Mouse (Mus musculus) ES-E14 (cell line): Measurements from ENCODE around the gene Skap1. TPM values are rescaled to one million over a fixed set of nuclear protein-coding genes. Genes with fewer than 3 reads are reported as not detected.

ENCODE experiments used
- DNase-seq: peaks from one replicate; pipeline ENCODE4 v3.0.0-alpha.2; 2013; ENCODE audit warnings: low read depth, low spot score
- H3K27ac ChIP-seq: 2 replicates; pipeline ENCODE4 v1.5.1; 2012; ENCODE audit warnings: low read depth, mild to moderate bottlenecking, low read length, moderate library complexity, mixed read lengths; ENCODE audit not compliant: poor library complexity, insufficient read depth, severe bottlenecking
- H3K36me3 ChIP-seq: 2 replicates; pipeline ENCODE4 v1.6.1; 2012; ENCODE audit warnings: mild to moderate bottlenecking, low read length, moderate library complexity, mixed read lengths; ENCODE audit not compliant: control insufficient read depth, poor library complexity, insufficient read depth, severe bottlenecking
- H3K4me1 ChIP-seq, 2 experiments: fragments of 150-350 bp in 1 of 2; sonication (generic) in 1 of 2; 2 replicates each; pipeline ENCODE4 v1.6.1; 2012; ENCODE audit warnings: low read length in 2 of 2, mild to moderate bottlenecking in 1 of 2, mixed read lengths in 1 of 2; ENCODE audit not compliant: control insufficient read depth in 2 of 2, insufficient read depth in 2 of 2, poor library complexity in 1 of 2
- H3K4me3 ChIP-seq, 2 experiments: fragments of 150-350 bp in 1 of 2; sonication (generic) in 1 of 2; 2 replicates each; pipeline ENCODE4 v1.5.1; 2012; ENCODE audit warnings: low read length in 2 of 2, low read depth in 1 of 2, mild to moderate bottlenecking in 1 of 2, mixed read lengths in 1 of 2; ENCODE audit not compliant: insufficient read depth in 1 of 2, poor library complexity in 1 of 2, severe bottlenecking in 1 of 2
- H3K9ac ChIP-seq: 2 replicates; pipeline ENCODE4 v1.6.1; 2012; ENCODE audit warnings: low read depth, mild to moderate bottlenecking, low read length, mixed read lengths; ENCODE audit not compliant: poor library complexity, insufficient read depth, severe bottlenecking
- H3K9me3 ChIP-seq: fragments of 150-350 bp; sonication (generic); 2 replicates; pipeline ENCODE4 v1.6.1; 2012; ENCODE audit warnings: low read depth, mild to moderate bottlenecking, low read length; ENCODE audit not compliant: control insufficient read depth, insufficient read depth
- CHD2 ChIP-seq: IDR thresholded peaks from 2 replicates; pipeline ENCODE4 v1.6.1; 2014; ENCODE audit warnings: mild to moderate bottlenecking, low read depth, low read length, inconsistent platforms
- HCFC1 ChIP-seq: IDR thresholded peaks from 2 replicates; pipeline ENCODE4 v1.6.1; 2012; ENCODE audit warnings: low read length, inconsistent platforms, borderline replicate concordance; ENCODE audit not compliant: insufficient read depth
- MAFK ChIP-seq: IDR thresholded peaks from 2 replicates; pipeline ENCODE4 v1.6.1; 2014; ENCODE audit warnings: mild to moderate bottlenecking, low read depth, low read length, inconsistent platforms; ENCODE audit not compliant: insufficient read depth
- ZC3H11A ChIP-seq: IDR thresholded peaks from 2 replicates; pipeline ENCODE4 v1.6.1; 2012; ENCODE audit warnings: low read depth, mild to moderate bottlenecking, inconsistent platforms, low read length, borderline replicate concordance
- ZNF384 ChIP-seq: IDR thresholded peaks from 2 replicates; pipeline ENCODE4 v1.6.1; 2012; ENCODE audit warnings: low read depth, low read length, inconsistent platforms
- in situ Hi-C, 2 experiments: fragments of 600-800 bp; cut with MboI; formaldehyde crosslinking; loops; one replicate each; pipeline ENCODE4 v1.15.1; 2025; ENCODE audit warnings: low sequenced_read_pairs in 2 of 2, inconsistent platforms in 1 of 2; ENCODE audit not compliant: unreplicated experiment in 2 of 2
- total RNA-seq: library from RNA; depleted of rRNA; stranded (reverse); fragments of 300-350 nt; gene quantifications from 2 replicates; pipeline ENCODE4 v1.2.3, GENCODE M21; 2012

Skap1 gene
- total RNA-seq, 1 experiment, result 0.40 TPM

GRCm38 (mm10) chr11:96426191-96426590, 38.2 kb upstream of the Skap1 start:
- Histone ChIP-seq H3K9ac (no peak overlapping the region), H3K27ac (no peak overlapping the region), H3K9me3 (no peaks in the 10 kb centered on the region), H3K36me3 (no peaks in the 10 kb centered on the region), H3K4me3 (no peak overlapping the region), H3K4me1 (no peaks in the 10 kb centered on the region; a peak in 1 of 4 replicates)
- no peak for TF ChIP-seq ZC3H11A
- no peak for TF ChIP-seq CHD2
- TF ChIP-seq MAFK, result no peak
- TF ChIP-seq HCFC1, result no peak
- TF ChIP-seq ZNF384, result no peak
- in situ Hi-C loops, result no loop called here
- DNase-seq, result no peak

- Histone ChIP-seq H3K4me3 (no peak overlapping the region), H3K36me3 (no peaks in the 10 kb centered on the region), H3K27ac (no peak overlapping the region), H3K9ac (no peak overlapping the region), H3K4me1 (no peaks in the 10 kb centered on the region), H3K9me3 (no peaks in the 10 kb centered on the region)
- in situ Hi-C loops, result no loop called here
- TF ChIP-seq CHD2 (no peak), MAFK (no peak), ZC3H11A (no peak), ZNF384 (no peak), HCFC1 (no peak)
- no peak for DNase-seq
Measured at GRCm38 (mm10) chr11:96426805-96427204, 37.6 kb upstream of the Skap1 start.

- Histone ChIP-seq H3K9me3 (no peaks in the 10 kb centered on the region), H3K9ac (no peak overlapping the region), H3K27ac (no peak overlapping the region), H3K4me3 (no peak overlapping the region), H3K36me3 (no peaks in the 10 kb centered on the region), H3K4me1 (no peaks in the 10 kb centered on the region)
- TF ChIP-seq ZNF384 (no peak), MAFK (no peak), CHD2 (no peak), HCFC1 (no peak), ZC3H11A (no peak)
- in situ Hi-C loops, result no loop called here
- DNase-seq, result no peak
Measured at GRCm38 (mm10) chr11:96429062-96429461, 35.3 kb upstream of the Skap1 start.

GRCm38 (mm10) chr11:96429891-96430290, 34.5 kb upstream of the Skap1 start:
- H3K4me3 ChIP-seq, result no peak overlapping the region
- no peaks in the 10 kb centered on the region for H3K36me3 ChIP-seq
- H3K9me3 ChIP-seq, result no peaks in the 10 kb centered on the region
- H3K4me1 ChIP-seq, result no peaks in the 10 kb centered on the region
- H3K9ac ChIP-seq, result no peak overlapping the region
- no peak for DNase-seq
- in situ Hi-C loops, result no loop called here
- H3K27ac ChIP-seq, result no peak overlapping the region
- no peak for TF ChIP-seq HCFC1
- TF ChIP-seq MAFK, result no peak
- no peak for TF ChIP-seq ZNF384
- no peak for TF ChIP-seq ZC3H11A
- no peak for TF ChIP-seq CHD2

- in situ Hi-C loops, result no loop called here
- no peaks in the 10 kb centered on the region for H3K36me3 ChIP-seq
- H3K27ac ChIP-seq, result no peak overlapping the region
- H3K9me3 ChIP-seq, result no peaks in the 10 kb centered on the region
- H3K9ac ChIP-seq, result no peak overlapping the region
- H3K4me3 ChIP-seq, result no peak overlapping the region
- no peak for DNase-seq
- H3K4me1 ChIP-seq, result peaks cover 0 to 2% of the 10 kb centered on the region in 2 experiments; a peak in 1 of 4 replicates
- TF ChIP-seq MAFK (no peak), HCFC1 (no peak), ZC3H11A (no peak), ZNF384 (no peak)
Measured at GRCm38 (mm10) chr11:96431871-96432270, 32.5 kb upstream of the Skap1 start.
